Mouse (Mus musculus) thymus, postnatal 25 days (tissue): ENCODE data around the gene Clpb.

ENCODE experiments used
- DNase-seq: peaks from one replicate; pipeline ENCODE4 v3.0.0; 2022

The Clpb gene

GRCm38 (mm10) chr7:101732096-101732495 lies 68.7 kb downstream of the Clpb start:
- no peak for DNase-seq

GRCm38 (mm10) chr7:101733042-101733441 lies 69.6 kb downstream of the Clpb start:
- DNase-seq: no peak

GRCm38 (mm10) chr7:101735297-101735696 lies 71.9 kb downstream of the Clpb start:
- peak; percentile 46 for DNase-seq

- DNase-seq: no peak
Observed at GRCm38 (mm10) chr7:101737735-101738134, 74.3 kb downstream of the Clpb start.

- no peak for DNase-seq
Observed at GRCm38 (mm10) chr7:101739602-101740001, 76.2 kb downstream of the Clpb start.

- no peak for DNase-seq
Observed at GRCm38 (mm10) chr7:101743487-101743886, 80.1 kb downstream of the Clpb start.

- no peak for DNase-seq
Observed at GRCm38 (mm10) chr7:101746559-101747334, 83.3 kb downstream of the Clpb start.

GRCm38 (mm10) chr7:101750268-101750667 lies 86.8 kb downstream of the Clpb start:
- DNase-seq: no peak

GRCm38 (mm10) chr7:101752346-101752745 lies 88.9 kb downstream of the Clpb start:
- DNase-seq: no peak

GRCm38 (mm10) chr7:101753492-101753891 lies 90.1 kb downstream of the Clpb start:
- no peak for DNase-seq

- DNase-seq: no peak
Observed at GRCm38 (mm10) chr7:101754416-101754815, 91.0 kb downstream of the Clpb start.

GRCm38 (mm10) chr7:101755301-101755700 lies 91.9 kb downstream of the Clpb start:
- no peak for DNase-seq

- DNase-seq: no peak
Observed at GRCm38 (mm10) chr7:101761899-101762780, 98.7 kb downstream of the Clpb start.

- no peak for DNase-seq
Observed at GRCm38 (mm10) chr7:101767335-101767907, 104.0 kb downstream of the Clpb start.

- no peak for DNase-seq
Observed at GRCm38 (mm10) chr7:101770051-101770450, 106.6 kb downstream of the Clpb start.

- DNase-seq: no peak
Observed at GRCm38 (mm10) chr7:101771604-101772003, 108.2 kb downstream of the Clpb start.

GRCm38 (mm10) chr7:101772687-101773086 lies 109.3 kb downstream of the Clpb start:
- no peak for DNase-seq

GRCm38 (mm10) chr7:101777053-101777452 lies 113.6 kb downstream of the Clpb start:
- no peak for DNase-seq

- DNase-seq: no peak
Observed at GRCm38 (mm10) chr7:101817861-101818401, 154.5 kb downstream of the Clpb start, which contains the start of gene Phox2a. TSS of gene Phox2a (plus strand) at chr7:101818313.

- DNase-seq: peak; percentile 12
Observed at GRCm38 (mm10) chr7:101820295-101821030, 157.0 kb downstream of the Clpb start.

GRCm38 (mm10) chr7:101821571-101822501 lies 158.4 kb downstream of the Clpb start:
- peak; percentile 21 for DNase-seq
